Mouse (Mus musculus) embryonic facial prominence, embryonic 11.5 days (tissue): Measurements from ENCODE around the gene Asxl1. TPM values are rescaled to one million over a fixed set of nuclear protein-coding genes. Genes with fewer than 3 reads are reported as not detected.

Experiments
- ATAC-seq: fragments of 200-750 bp; cut with Nextera tagmentation; replicated peaks from 2 replicates; pipeline ENCODE4 v1.8.0; 2017; ENCODE audit warnings: low read depth; ENCODE audit not compliant: insufficient number of reproducible peaks, low FRiP score, low TSS enrichment
- DNase-seq: peaks from one replicate; pipeline ENCODE4 v3.0.0-alpha.2; 2015; ENCODE audit warnings: low spot score
- H3K27ac ChIP-seq: fragments of 300-500 bp; sonication (generic); replicated peaks from 2 replicates; pipeline ENCODE4 v1.5.1; 2014; ENCODE audit warnings: mild to moderate bottlenecking, low read depth, low read length, control low read depth
- H3K27me3 ChIP-seq: fragments of 300-500 bp; sonication (generic); 2 replicates; pipeline ENCODE4 v1.6.1; 2014; ENCODE audit warnings: mild to moderate bottlenecking, low read length, moderate library complexity, mixed read lengths; ENCODE audit not compliant: control insufficient read depth, insufficient read depth
- H3K36me3 ChIP-seq: fragments of 300-500 bp; sonication (generic); replicated peaks from 2 replicates; pipeline ENCODE4 v1.6.1; 2014; ENCODE audit warnings: low read depth, mild to moderate bottlenecking, low read length, moderate library complexity, mixed read lengths; ENCODE audit not compliant: control insufficient read depth, insufficient read depth
- H3K4me1 ChIP-seq: fragments of 300-500 bp; sonication (generic); 2 replicates; pipeline ENCODE4 v1.6.1; 2014; ENCODE audit warnings: low read length, mixed read lengths; ENCODE audit not compliant: control insufficient read depth, insufficient read depth
- H3K4me2 ChIP-seq: fragments of 300-500 bp; sonication (generic); 2 replicates; pipeline ENCODE4 v1.6.1; 2014; ENCODE audit warnings: low read depth, mild to moderate bottlenecking, control low read depth, low read length, moderate library complexity
- H3K4me3 ChIP-seq: fragments of 300-500 bp; sonication (generic); 2 replicates; pipeline ENCODE4 v1.5.1; 2014; ENCODE audit warnings: low read depth, low read length, control low read depth
- H3K9ac ChIP-seq: fragments of 300-500 bp; sonication (generic); replicated peaks from 2 replicates; pipeline ENCODE4 v1.6.1; 2014; ENCODE audit warnings: mild to moderate bottlenecking, control low read depth, low read length
- H3K9me3 ChIP-seq: fragments of 300-500 bp; sonication (generic); replicated peaks from 2 replicates; pipeline ENCODE4 v1.6.1; 2016; ENCODE audit warnings: mild to moderate bottlenecking, low read length, inconsistent platforms, mixed read lengths; ENCODE audit not compliant: control insufficient read depth
- WGBS: fragments of 180-500 bp; shearing (Covaris S2); extraction: QIAGEN DNeasy Blood & Tissue Kit; methylation state at CpG from one replicate; pipeline ENCODE4 v1.1.7; 2014; 5-methylcytosine and 5-hydroxymethylcytosine counted together
- polyA plus RNA-seq: library from polyadenylated mRNA; unstranded; fragments of >200 nt; fragmentation: Nextera tagmentation; extraction: Ambion mirVana; gene quantifications from 2 replicates; pipeline ENCODE4 v1.2.1, GENCODE M21; 2014

The Asxl1 gene
- polyA plus RNA-seq, 1 experiment from 2014 or later = 21.0 TPM

- no peak overlapping the region for H3K4me2 ChIP-seq
- H3K4me3 ChIP-seq = no peak overlapping the region
- no peak for DNase-seq
- no peak for ATAC-seq
- peaks cover 25% of the 10 kb centered on the region for H3K36me3 ChIP-seq
- H3K9ac ChIP-seq = no peak overlapping the region
- H3K9me3 ChIP-seq = no peaks in the 10 kb centered on the region
- H3K27me3 ChIP-seq = no peaks in the 10 kb centered on the region
- WGBS = 93% methylated on average over 3 of the region's 3 CpGs
- no peak overlapping the region for H3K27ac ChIP-seq
- H3K4me1 ChIP-seq = no peaks in the 10 kb centered on the region
Observed at GRCm38 (mm10) chr2:153404062-153404461, 58.4 kb downstream of the Asxl1 start.

DNA sequence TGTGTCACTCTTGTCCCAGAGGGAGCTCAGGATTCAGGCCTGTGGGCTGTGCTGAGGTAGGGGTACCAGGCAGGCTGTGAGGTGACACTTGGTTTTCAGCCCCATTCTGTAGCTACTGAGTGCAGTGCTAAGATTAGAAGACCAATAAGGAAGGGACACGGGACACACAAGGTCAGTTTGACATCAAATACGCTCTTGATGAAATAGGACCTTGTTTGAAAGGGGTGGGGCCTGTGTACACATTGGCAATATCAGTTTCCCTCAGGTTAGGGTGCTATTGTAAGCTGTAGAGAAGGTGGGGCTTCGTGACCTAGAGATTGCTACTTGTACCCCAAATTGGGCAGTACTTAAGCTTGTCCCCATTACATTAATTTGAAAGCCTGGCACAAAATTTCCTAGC lies 59.3 kb downstream of the Asxl1 start:
- Histone ChIP-seq H3K27ac (no peak overlapping the region), H3K4me2 (no peak overlapping the region), H3K4me3 (no peak overlapping the region), H3K9me3 (no peaks in the 10 kb centered on the region), H3K36me3 (peaks cover 19% of the 10 kb centered on the region), H3K9ac (no peak overlapping the region), H3K27me3 (no peaks in the 10 kb centered on the region), H3K4me1 (no peaks in the 10 kb centered on the region)
- ATAC-seq = no peak
- no peak for DNase-seq
- WGBS = 88% methylated on average over 3 of the region's 3 CpGs

- no peaks in the 10 kb centered on the region for H3K9me3 ChIP-seq
- H3K4me1 ChIP-seq = no peaks in the 10 kb centered on the region
- H3K4me3 ChIP-seq = no peak overlapping the region
- H3K27me3 ChIP-seq = no peaks in the 10 kb centered on the region
- H3K27ac ChIP-seq = no peak overlapping the region
- peaks cover 3% of the 10 kb centered on the region for H3K36me3 ChIP-seq
- no peak overlapping the region for H3K4me2 ChIP-seq
- DNase-seq (no peak), ATAC-seq (no peak)
- H3K9ac ChIP-seq = no peak overlapping the region
- whole genome bisulfite sequencing = 83% methylated on average over 6 of the region's 6 CpGs
Observed at GRCm38 (mm10) chr2:153406882-153407281, 61.3 kb downstream of the Asxl1 start.

DNA sequence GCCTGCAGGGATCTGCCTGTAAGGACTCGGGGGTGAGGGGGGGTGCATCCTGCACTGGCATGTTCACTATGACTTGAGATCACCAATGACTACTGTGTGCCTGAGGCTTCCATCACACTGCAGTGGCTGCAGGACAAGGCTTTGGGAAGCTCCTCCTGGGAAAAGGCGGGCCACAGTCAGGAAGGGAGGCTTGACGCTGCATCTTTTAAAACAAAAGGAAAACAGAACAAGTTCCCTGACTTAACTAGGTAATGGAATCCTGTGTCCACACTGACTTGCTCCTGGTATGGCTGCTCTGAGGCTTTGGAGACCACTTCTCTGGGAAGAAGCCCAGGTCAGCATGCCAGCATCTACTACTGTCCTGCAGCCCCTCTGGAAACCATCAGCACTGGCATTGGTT lies 63.3 kb downstream of the Asxl1 start:
- Histone ChIP-seq H3K36me3 (peaks cover 9% of the 10 kb centered on the region), H3K27me3 (no peaks in the 10 kb centered on the region)

DNA sequence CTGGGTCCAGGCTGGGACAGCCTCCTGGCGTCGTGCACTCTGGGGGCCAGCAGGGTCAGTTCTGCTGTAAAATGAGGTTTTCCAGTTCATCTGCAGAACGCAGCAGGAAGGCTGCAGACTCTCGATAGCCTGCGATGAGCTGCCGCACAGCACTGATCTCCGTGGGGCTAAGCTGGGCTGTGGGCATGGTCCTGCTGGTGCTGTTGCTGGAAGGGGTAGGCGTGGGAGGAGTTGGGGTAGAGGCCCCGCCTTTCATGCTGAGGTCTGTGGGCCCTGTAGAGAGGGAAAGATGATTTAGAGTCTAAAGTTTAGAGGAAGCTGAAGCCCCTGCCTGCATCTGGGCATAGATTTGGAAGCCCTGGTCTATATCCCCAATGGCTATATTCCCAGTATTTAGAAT lies 65.9 kb downstream of the Asxl1 start:
- Histone ChIP-seq H3K27ac (no peak overlapping the region), H3K4me1 (no peaks in the 10 kb centered on the region), H3K27me3 (no peaks in the 10 kb centered on the region), H3K4me3 (no peak overlapping the region), H3K36me3 (peaks cover 9% of the 10 kb centered on the region), H3K9me3 (no peaks in the 10 kb centered on the region), H3K4me2 (no peak overlapping the region), H3K9ac (no peak overlapping the region)
- ATAC-seq = no peak
- no peak for DNase-seq
- WGBS = 76% methylated on average over 9 of the region's 9 CpGs

More for the DNA sequence above, 63.3 kb downstream of the Asxl1 start:
- H3K9ac ChIP-seq = no peak overlapping the region
- no peak overlapping the region for H3K27ac ChIP-seq
- no peaks in the 10 kb centered on the region for H3K9me3 ChIP-seq
- no peaks in the 10 kb centered on the region for H3K4me1 ChIP-seq
- ATAC-seq (no peak), DNase-seq (no peak)
- WGBS = 81% methylated on average over 3 of the region's 3 CpGs
- H3K4me2 ChIP-seq = no peak overlapping the region
- H3K4me3 ChIP-seq = no peak overlapping the region

- DNase-seq (no peak), ATAC-seq (no peak)
- Histone ChIP-seq H3K36me3 (peaks cover 11% of the 10 kb centered on the region), H3K9me3 (no peaks in the 10 kb centered on the region), H3K4me3 (no peak overlapping the region), H3K27ac (no peak overlapping the region), H3K4me2 (no peak overlapping the region), H3K27me3 (no peaks in the 10 kb centered on the region), H3K4me1 (no peaks in the 10 kb centered on the region), H3K9ac (no peak overlapping the region)
- 72% methylated on average over 6 of the region's 6 CpGs for WGBS
Observed at GRCm38 (mm10) chr2:153412563-153412962, 66.9 kb downstream of the Asxl1 start.

GRCm38 (mm10) chr2:153414607-153415006 lies 69.0 kb downstream of the Asxl1 start:
- H3K36me3 ChIP-seq = peaks cover 19% of the 10 kb centered on the region
- H3K4me3 ChIP-seq = no peak overlapping the region
- H3K27ac ChIP-seq = no peak overlapping the region
- no peaks in the 10 kb centered on the region for H3K9me3 ChIP-seq
- DNase-seq (peak; percentile 65), ATAC-seq (no peak)
- no peak overlapping the region for H3K9ac ChIP-seq
- H3K4me2 ChIP-seq = no peak overlapping the region
- WGBS = 28% methylated on average over 2 of the region's 2 CpGs
- H3K27me3 ChIP-seq = no peaks in the 10 kb centered on the region
- no peaks in the 10 kb centered on the region for H3K4me1 ChIP-seq

GRCm38 (mm10) chr2:153417841-153418240 lies 72.2 kb downstream of the Asxl1 start:
- WGBS = 92% methylated on average over 12 of the region's 12 CpGs
- H3K4me2 ChIP-seq = no peak overlapping the region
- no peak for ATAC-seq
- no peak for DNase-seq
- no peak overlapping the region for H3K27ac ChIP-seq
- no peaks in the 10 kb centered on the region for H3K9me3 ChIP-seq
- H3K4me1 ChIP-seq = no peaks in the 10 kb centered on the region; the same call in 1 of the 2 replicates
- H3K4me3 ChIP-seq = no peak overlapping the region
- H3K9ac ChIP-seq = no peak overlapping the region
- peaks cover 18% of the 10 kb centered on the region for H3K36me3 ChIP-seq
- H3K27me3 ChIP-seq = no peaks in the 10 kb centered on the region
